In the genomic region with DNA sequence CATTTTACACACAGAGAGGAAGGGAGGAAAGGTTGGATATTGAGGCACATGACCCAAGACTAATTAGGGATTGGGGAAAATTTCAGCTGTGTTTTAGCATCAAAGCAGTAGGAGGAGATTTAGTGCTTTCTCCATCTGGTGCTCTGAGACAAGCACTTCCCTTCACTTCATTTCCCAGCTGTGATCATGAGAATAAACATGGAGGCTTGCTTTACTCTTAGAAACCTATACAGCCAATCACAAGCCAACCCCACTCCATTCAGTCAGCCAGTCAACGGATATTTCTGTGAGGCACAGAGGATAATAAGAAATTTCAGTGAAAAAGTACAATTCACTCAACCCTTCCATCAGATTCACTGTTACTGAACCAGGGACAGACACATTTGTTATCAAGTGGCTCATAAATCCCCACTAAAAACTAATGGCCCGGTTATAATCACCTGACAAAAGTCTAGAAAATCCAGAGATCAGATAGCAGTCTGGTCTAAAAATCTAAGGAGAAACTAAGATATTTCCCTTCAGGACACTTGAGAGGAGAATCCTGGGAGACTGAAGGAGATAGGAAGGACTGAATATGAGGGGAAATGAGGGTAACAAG, we compare ENCODE assay signal across 24 mouse cellular contexts.
"Had no signal": no experiment of that assay in that cellular context is flagged by ENCODE, and none has a peak within 500 bp of the region (broad histone marks: within the 10 kb centered on the region; RNA-seq: fewer than 3 reads in every experiment).

No protein-coding gene starts in this region.

- H3K4me1 ChIP-seq: heart, embryonic 13.5 days; heart, embryonic 15.5 days; hindbrain, embryonic 13.5 days; limb, embryonic 13.5 days; limb, embryonic 15.5 days; liver, embryonic 12.5 days had no signal

- H3K27me3 ChIP-seq: heart, embryonic 13.5 days; heart, embryonic 15.5 days; hindbrain, embryonic 13.5 days; hindbrain, embryonic 15.5 days; limb, embryonic 13.5 days; limb, embryonic 15.5 days; liver, embryonic 12.5 days had no signal

- H3K9me3 ChIP-seq: heart, embryonic 13.5 days; heart, embryonic 15.5 days; hindbrain, embryonic 13.5 days; hindbrain, embryonic 15.5 days; limb, embryonic 13.5 days; limb, embryonic 15.5 days; liver, embryonic 12.5 days had no signal

- H3K9ac ChIP-seq: forebrain, postnatal 0 days; heart, embryonic 13.5 days; heart, embryonic 15.5 days; hindbrain, embryonic 13.5 days; hindbrain, embryonic 15.5 days; limb, embryonic 13.5 days; limb, embryonic 15.5 days; liver, embryonic 12.5 days; liver, embryonic 14.5 days had no signal

- H3K27ac ChIP-seq: heart, adult 2 months; heart, embryonic 13.5 days; heart, embryonic 15.5 days; hindbrain, embryonic 13.5 days; hindbrain, embryonic 15.5 days; hindbrain, postnatal 0 days; limb, embryonic 13.5 days; limb, embryonic 15.5 days; liver, embryonic 12.5 days; liver, embryonic 14.5 days had no signal

- DNase-seq: forebrain, postnatal 0 days; gastrocnemius, postnatal 14 days; gastrocnemius, postnatal 36 days; heart, adult 11 months; heart, adult 2 months; heart, postnatal 14 days; heart, postnatal 36 days; kidney, adult 11 months; kidney, adult 8-10 months; kidney, postnatal 25 days; layer of hippocampus, adult 9-11 months; layer of hippocampus, postnatal 36 days; left cerebral cortex, postnatal 4 days had no signal

- H3K4me3 ChIP-seq: heart, adult 2 months; heart, embryonic 13.5 days; heart, embryonic 15.5 days; hindbrain, embryonic 13.5 days; hindbrain, embryonic 15.5 days; limb, embryonic 13.5 days; limb, embryonic 15.5 days; liver, embryonic 12.5 days had no signal

- H3K4me2 ChIP-seq: heart, embryonic 11.5 days; heart, embryonic 13.5 days; heart, embryonic 15.5 days; hindbrain, embryonic 13.5 days; hindbrain, embryonic 15.5 days; limb, embryonic 13.5 days; limb, embryonic 15.5 days; liver, embryonic 12.5 days had no signal

- ATAC-seq: forebrain, postnatal 0 days; hindbrain, postnatal 0 days; intestine, embryonic 16.5 days; liver, embryonic 12.5 days had no signal

- H3K36me3 ChIP-seq: heart, embryonic 13.5 days; heart, embryonic 15.5 days; hindbrain, embryonic 13.5 days; hindbrain, embryonic 15.5 days; limb, embryonic 13.5 days; limb, embryonic 15.5 days; liver, embryonic 12.5 days had no signal
